Mouse (Mus musculus) ES-Bruce4 (cell line): ENCODE results near the gene S1pr4.

Experiments
- CTCF ChIP-seq: IDR thresholded peaks from one replicate; pipeline ENCODE4 v1.8.1; 2011; ENCODE audit warnings: low read depth, low read length
- POLR2A ChIP-seq: IDR thresholded peaks from one replicate; pipeline ENCODE4 v1.8.1; 2011; ENCODE audit warnings: low read length; ENCODE audit not compliant: insufficient read depth

GRCm38 (mm10) chr10:81486496-81486895 lies 13.4 kb downstream of the S1pr4 start:
- TF ChIP-seq POLR2A (no peak), CTCF (no peak)
